Mouse (Mus musculus): ENCODE results near the gene Gm31571.
"Not testable (repeated sequence)": the region's sequence is repeated elsewhere in the genome, so short reads cannot be mapped to it uniquely, and the experiment has no call there.

Gene Gm31571

GRCm38 (mm10) chrY:22051253-22051652 is at the start of gene Gm31571:
Gene Gm31571, minus strand, starts transcription at chrY:22051353.
- DNase-seq (ENCODE audit: low spot score in 2 of 2): not testable (repeated sequence)
